In genomic region chr15:42962747-42963338, GRCm38 (mm10) we compare ENCODE assay signal across 8 mouse cellular contexts.
DNase-seq lines count a peak whose midpoint lies in the region; ATAC-seq lines count a peak whose summit lies in the region.

No protein-coding gene starts in this region.

- H3K9ac ChIP-seq in limb, embryonic 11.5 days (ENCODE audit: low read length) = no peak overlapping the region

- no peaks in the 10 kb centered on the region for H3K27me3 ChIP-seq in limb, embryonic 11.5 days (ENCODE audit: control insufficient read depth, insufficient read depth, low read length)

- intact Hi-C loops in gastrocnemius, postnatal 14 days (cut with DNase I; ENCODE audit: low total_unique reads) = no loop called here

- no peaks in the 10 kb centered on the region; the same call in 1 of the 2 replicates for H3K36me3 ChIP-seq in limb, embryonic 11.5 days (ENCODE audit: control insufficient read depth, insufficient read depth, low read length)

- H3K9me3 ChIP-seq in limb, embryonic 11.5 days (ENCODE audit: control insufficient read depth, low read length) = no peaks in the 10 kb centered on the region

- 18% methylated on average over 11 of the region's 11 CpGs for WGBS in limb, embryonic 11.5 days

- no peak for ATAC-seq in limb, embryonic 11.5 days (ENCODE audit: insufficient number of reproducible peaks, low FRiP score, low TSS enrichment, low read depth)

- H3K4me3 ChIP-seq in limb, embryonic 11.5 days (ENCODE audit: low read depth, low read length) = no peak overlapping the region

- no peak overlapping the region for H3K4me2 ChIP-seq in limb, embryonic 11.5 days (ENCODE audit: low read depth, severe bottlenecking)

- H3K4me1 ChIP-seq in limb, embryonic 11.5 days (ENCODE audit: control insufficient read depth, insufficient read depth, low read length) = no peaks in the 10 kb centered on the region

- DNase-seq in 416B (ENCODE audit: low read depth) = peak; percentile 76
- DNase-seq in R1 (ENCODE audit: low read depth, low spot score) = peak; percentile 71
- peak; percentile 80 to 88 for DNase-seq in cerebellum, postnatal 14 days
- peak; percentile 21 for DNase-seq in gastrocnemius, postnatal 14 days
- peak; percentile 72 for DNase-seq in kidney, adult 9 months
- peak; percentile 70 for DNase-seq in limb, embryonic 11.5 days (ENCODE audit: low spot score)
- DNase-seq in natural killer cell, adult 2 months (ENCODE audit: low spot score in 2 of 2) = peak; percentile 9 to 12
- DNase-seq in testis, postnatal 14 days (ENCODE audit: low spot score) = peak; percentile 55

- no peak overlapping the region for H3K27ac ChIP-seq in limb, embryonic 11.5 days (replicated peaks; ENCODE audit: low read depth, low read length)

Comparison
In these comparisons a context has a peak if more than half of its experiments do, and no peak if none do; other contexts are left out.
1. DNase-seq: peak in every context shown above with its lines; median percentile 84 in cerebellum, postnatal 14 days; 76 in 416B; 72 in kidney, adult 9 months; 71 in R1; 70 in limb, embryonic 11.5 days; 55 in testis, postnatal 14 days; 21 in gastrocnemius, postnatal 14 days; 10 in natural killer cell, adult 2 months.